Mouse (Mus musculus): ENCODE measurements around the gene Cldn19. TPM values are rescaled to one million over a fixed set of nuclear protein-coding genes. Genes with fewer than 3 reads are reported as not detected.

Gene Cldn19
- polyA plus RNA-seq, 1 experiment: not detected

DNA sequence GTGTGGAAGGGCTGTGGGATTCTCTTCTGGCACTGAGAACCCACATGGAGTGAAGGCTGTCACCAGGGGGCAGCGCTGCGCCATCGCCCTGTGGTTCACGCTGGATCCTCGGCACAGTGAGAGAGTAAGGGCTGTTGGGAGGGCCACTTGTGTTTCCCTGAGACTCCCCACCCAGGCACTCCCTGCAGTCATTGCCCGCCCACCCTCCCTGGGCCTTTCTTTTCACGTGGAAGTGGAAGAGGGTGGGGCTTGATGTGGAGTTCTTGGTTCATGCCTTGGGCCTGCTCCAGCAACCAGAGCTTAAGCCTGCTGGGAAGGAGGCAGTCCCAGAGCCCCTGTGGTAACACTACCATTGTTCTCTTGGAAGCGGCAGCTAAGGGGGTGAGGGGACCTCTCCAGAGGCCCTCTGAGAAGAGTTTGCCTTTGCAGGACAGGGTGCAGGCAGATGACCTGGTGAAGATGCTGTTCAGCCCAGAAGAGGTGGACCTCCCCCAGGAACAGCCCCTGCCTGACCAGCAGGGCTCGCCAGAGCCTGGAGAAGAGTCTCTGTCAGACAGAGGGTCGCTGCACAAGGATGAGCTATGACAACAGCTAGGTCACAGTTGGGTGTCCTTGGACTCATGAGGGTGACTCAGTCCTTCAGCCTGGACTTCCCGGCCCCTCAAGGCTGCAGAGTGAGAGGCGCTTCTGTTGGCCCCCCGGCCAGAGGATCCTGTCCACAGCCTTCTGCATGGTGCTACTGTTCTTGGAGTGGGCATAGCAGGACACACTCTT is 7.6 kb upstream of the Cldn19 start:
- Histone ChIP-seq H3K4me3 (replicated peaks) (no peak overlapping the region), H3K36me3 (ENCODE audit: control insufficient read depth) (peaks cover 23% of the 10 kb centered on the region; the same call in 1 of the 2 replicates), H3K27me3 (ENCODE audit: control insufficient read depth) (no peaks in the 10 kb centered on the region), H3K4me1 (ENCODE audit: control insufficient read depth) (no peaks in the 10 kb centered on the region), H3K9me3 (ENCODE audit: control insufficient read depth, low read length) (no peaks in the 10 kb centered on the region)
- no peak for TF ChIP-seq TAL1 (IDR thresholded peaks at IDR 0.05; ENCODE audit: low read length)
- no peak for TF ChIP-seq GATA1 (IDR thresholded peaks at IDR 0.05; ENCODE audit: low read length)

DNA sequence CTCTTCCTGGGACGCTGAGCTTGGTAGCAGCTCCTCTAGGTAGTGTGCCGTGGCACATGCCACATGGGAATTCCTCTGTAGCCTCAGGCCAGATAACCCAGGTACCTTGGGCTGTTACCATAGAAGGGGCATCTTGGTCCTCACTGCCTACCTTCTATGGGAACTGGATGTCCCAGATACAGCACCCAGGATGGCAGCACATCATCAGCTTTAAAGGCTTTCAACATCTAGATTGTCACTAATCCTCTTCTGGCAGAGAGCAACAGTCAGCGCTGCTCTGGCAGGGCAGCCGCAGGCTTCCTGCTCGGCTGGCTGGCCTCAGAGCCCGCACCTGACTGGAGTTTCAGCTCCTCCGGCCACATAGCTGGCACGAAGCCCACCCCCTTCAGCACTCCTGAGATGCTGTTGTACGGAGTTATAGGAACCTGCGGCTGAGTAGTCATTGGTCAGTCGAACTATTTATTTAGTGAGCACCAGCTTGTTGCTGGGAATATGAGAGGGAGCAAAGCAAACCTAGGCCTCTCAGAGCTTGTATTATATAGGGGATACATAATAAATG is 6.7 kb upstream of the Cldn19 start:
- no peak overlapping the region for H3K4me3 ChIP-seq (replicated peaks)
- no peaks in the 10 kb centered on the region for H3K4me1 ChIP-seq (ENCODE audit: control insufficient read depth)
- H3K9me3 ChIP-seq (ENCODE audit: control insufficient read depth, low read length): no peaks in the 10 kb centered on the region
- TF ChIP-seq GATA1 (IDR thresholded peaks at IDR 0.05; ENCODE audit: low read length) (no peak), TAL1 (IDR thresholded peaks at IDR 0.05; ENCODE audit: low read length) (no peak)
- H3K27me3 ChIP-seq (ENCODE audit: control insufficient read depth): no peaks in the 10 kb centered on the region
- peaks cover 23% of the 10 kb centered on the region; the same call in 1 of the 2 replicates for H3K36me3 ChIP-seq (ENCODE audit: control insufficient read depth)

DNA sequence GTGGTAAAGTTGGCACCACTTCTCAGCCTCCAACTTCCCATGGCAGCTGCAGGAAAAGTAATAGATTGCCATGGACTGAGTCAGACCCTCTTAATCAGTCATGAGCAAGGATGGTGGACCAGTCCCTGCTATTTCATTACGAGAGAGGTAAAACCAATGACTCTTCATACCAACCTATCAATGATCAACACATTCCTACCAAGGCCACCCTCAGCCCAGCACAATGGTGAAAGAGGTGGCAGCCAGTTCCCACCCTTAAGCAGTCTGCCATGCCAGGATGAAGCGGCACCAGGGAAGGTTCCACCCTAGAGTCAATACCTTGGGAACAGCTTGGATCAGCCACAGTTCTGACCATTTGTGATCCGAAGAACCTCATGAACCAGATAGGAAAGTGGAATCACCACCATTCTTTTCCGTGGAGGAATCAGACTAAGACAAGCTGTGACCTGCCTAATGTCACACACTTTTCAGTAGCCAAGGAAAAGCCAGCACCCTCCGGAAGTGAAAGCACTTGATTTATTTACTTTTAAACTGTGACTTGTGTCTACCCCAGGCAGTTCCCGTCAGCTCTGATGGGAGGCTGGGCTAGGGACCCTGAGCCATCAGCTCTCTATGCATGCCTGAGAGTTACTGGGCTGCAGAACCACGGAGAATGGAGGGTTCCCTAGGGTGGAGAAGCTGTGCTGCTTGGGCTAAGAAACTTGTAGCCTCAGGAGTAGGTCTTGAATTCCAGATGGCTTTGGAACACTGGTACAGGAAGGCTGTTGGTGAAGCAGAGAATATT is 3.0 kb upstream of the Cldn19 start:
- H3K36me3 ChIP-seq (ENCODE audit: control insufficient read depth): peaks cover 2% of the 10 kb centered on the region; the same call in 1 of the 2 replicates
- no peak overlapping the region for H3K4me3 ChIP-seq (replicated peaks)
- H3K27me3 ChIP-seq (ENCODE audit: control insufficient read depth): no peaks in the 10 kb centered on the region
- H3K4me1 ChIP-seq (ENCODE audit: control insufficient read depth): no peaks in the 10 kb centered on the region
- TF ChIP-seq GATA1 (IDR thresholded peaks at IDR 0.05; ENCODE audit: low read length) (no peak), TAL1 (IDR thresholded peaks at IDR 0.05; ENCODE audit: low read length) (no peak)
- no peaks in the 10 kb centered on the region for H3K9me3 ChIP-seq (ENCODE audit: control insufficient read depth, low read length)

DNA sequence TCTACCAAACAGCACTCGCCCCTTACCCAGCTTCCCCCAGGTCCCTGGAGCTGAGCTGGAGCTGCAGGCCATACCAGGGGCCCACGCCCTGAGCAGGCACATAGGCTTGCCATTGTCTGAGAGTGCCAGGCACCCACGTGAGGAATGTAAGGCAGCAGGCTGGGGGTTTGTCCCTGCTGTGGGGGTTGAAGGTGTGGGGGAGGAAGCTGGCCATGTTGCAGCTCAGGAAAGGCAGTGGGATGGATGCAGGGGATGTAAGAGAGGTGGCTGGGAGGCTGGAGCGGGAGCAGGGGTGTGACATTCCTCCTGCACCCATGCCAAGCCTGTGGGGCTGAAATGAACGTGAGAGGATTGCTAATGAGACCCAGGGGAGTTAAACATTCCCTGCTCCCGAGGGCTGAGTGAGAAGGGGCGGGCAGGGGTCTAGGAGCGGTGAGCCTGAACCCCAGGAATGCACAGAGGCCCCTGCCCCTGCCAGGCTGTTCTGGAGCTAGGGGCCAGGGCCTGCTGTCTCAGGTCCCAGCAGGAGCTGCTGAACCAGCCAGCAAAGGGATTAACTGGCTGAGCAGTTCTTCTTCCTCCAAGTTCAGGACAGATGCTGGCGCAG is 1.1 kb upstream of the Cldn19 start:
- no peak for TF ChIP-seq TAL1 (IDR thresholded peaks at IDR 0.05; ENCODE audit: low read length)
- TF ChIP-seq GATA1 (IDR thresholded peaks at IDR 0.05; ENCODE audit: low read length): no peak
- no peaks in the 10 kb centered on the region for H3K36me3 ChIP-seq (ENCODE audit: control insufficient read depth)
- no peaks in the 10 kb centered on the region for H3K27me3 ChIP-seq (ENCODE audit: control insufficient read depth)
- H3K4me1 ChIP-seq (ENCODE audit: control insufficient read depth): no peaks in the 10 kb centered on the region
- no peaks in the 10 kb centered on the region for H3K9me3 ChIP-seq (ENCODE audit: control insufficient read depth, low read length)
- no peak overlapping the region for H3K4me3 ChIP-seq (replicated peaks)

DNA sequence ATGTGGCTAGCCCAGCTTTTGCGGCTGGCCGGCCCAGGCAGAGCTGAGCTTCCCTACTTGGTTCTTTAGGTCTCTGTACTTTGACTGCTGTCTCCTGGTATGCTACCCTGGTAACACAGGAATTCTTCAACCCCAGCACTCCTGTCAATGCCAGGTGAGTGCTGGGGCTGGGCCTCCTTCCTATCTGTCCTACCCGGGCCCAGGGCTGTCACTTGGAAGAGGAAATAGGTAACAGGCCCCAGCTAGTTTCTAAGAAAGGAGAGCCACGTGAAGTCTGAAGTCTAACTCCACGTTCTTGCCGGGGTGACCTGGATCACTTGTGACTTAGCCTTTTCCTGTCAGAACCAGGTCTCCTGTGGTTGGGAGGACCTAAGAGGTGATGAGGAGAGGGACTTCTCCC is 1.9 kb downstream of the Cldn19 start:
- H3K27me3 ChIP-seq (ENCODE audit: control insufficient read depth): no peaks in the 10 kb centered on the region; the same call in none of the 2 replicates
- no peaks in the 10 kb centered on the region for H3K36me3 ChIP-seq (ENCODE audit: control insufficient read depth)
- TF ChIP-seq GATA1 (IDR thresholded peaks at IDR 0.05; ENCODE audit: low read length): no peak
- TF ChIP-seq TAL1 (IDR thresholded peaks at IDR 0.05; ENCODE audit: low read length): no peak
- H3K4me3 ChIP-seq (replicated peaks): no peak overlapping the region
- no peaks in the 10 kb centered on the region for H3K9me3 ChIP-seq (ENCODE audit: control insufficient read depth, low read length)
- no peaks in the 10 kb centered on the region; the same call in 1 of the 2 replicates for H3K4me1 ChIP-seq (ENCODE audit: control insufficient read depth)

DNA sequence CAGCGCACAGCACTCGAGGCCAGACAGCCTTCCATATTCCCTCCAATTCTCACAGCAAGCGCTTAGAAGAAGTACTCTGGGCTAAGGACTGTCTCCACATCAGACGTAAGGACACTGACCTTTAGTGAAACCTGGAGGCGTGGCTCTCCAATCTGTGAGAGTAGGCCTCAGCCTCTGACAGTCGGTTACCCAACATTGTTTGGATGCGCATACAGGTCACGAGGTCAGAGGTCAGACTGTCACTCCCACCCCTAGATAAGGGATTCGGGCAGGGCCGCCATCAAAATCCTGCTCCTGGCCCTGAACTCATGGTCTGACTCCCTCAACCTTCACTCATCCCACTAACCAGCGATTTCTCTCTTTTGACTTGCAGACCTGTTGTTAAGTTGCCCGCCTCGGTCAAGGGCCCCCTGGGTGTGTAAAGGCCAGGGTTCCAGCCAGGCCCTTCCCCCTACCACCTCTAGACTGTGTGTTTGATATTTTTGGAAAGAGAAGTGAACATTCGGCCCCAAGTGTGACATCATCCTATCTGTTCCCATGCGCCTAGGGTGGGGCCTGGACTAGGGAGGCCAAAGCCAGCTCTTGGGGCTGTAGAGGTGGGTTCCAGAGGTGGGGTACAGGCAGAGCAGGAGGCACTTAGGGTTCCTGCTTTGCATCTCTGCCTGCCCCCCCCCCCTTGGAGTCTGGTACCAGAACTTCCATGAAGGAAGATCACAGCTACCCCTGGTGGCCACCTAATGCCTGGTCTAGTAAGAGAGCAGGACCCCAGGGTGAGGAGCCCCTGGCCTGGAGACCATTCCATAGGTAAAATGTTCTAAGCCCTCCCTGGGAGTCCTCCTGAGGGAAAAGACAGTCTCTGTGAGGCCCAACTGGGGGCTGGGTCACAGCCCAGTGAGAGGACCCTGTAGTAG is 4.4 kb downstream of the Cldn19 start:
- Histone ChIP-seq H3K4me3 (replicated peaks) (no peak overlapping the region), H3K27me3 (ENCODE audit: control insufficient read depth) (no peaks in the 10 kb centered on the region; the same call in none of the 2 replicates), H3K36me3 (ENCODE audit: control insufficient read depth) (no peaks in the 10 kb centered on the region), H3K9me3 (ENCODE audit: control insufficient read depth, low read length) (no peaks in the 10 kb centered on the region), H3K4me1 (ENCODE audit: control insufficient read depth) (no peaks in the 10 kb centered on the region; the same call in 1 of the 2 replicates)
- TF ChIP-seq GATA1 (IDR thresholded peaks at IDR 0.05; ENCODE audit: low read length) (no peak), TAL1 (IDR thresholded peaks at IDR 0.05; ENCODE audit: low read length) (no peak)

DNA sequence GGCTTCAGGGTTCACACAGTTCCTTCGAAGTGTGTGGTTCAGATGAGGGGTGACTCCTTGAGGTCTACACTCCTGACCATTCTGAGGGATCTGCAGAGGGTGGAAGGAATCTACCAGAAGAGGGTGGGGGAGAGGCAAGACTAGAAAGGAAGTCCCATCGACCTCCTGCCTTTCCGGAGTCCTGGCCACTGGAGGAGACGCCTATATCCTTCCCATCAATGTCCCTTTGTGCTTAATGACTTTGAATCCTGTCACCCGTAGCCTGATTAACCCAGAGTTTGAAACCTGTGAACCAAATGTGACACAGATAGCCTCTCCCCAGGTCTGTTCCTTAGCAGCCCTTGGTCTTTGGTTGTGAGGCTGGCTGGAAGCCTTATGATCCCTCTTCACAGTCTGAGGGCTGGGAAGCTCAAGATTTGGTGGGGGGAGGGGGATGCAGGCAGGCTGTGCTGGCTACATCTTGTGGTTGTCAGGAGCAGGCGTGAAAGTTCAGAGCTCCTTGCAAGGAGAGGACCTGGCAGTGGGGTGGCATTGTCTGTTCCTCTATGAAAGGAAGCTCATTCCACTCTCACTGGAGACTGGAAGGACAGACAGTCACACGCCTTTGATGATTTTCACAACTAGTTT is 6.0 kb downstream of the Cldn19 start:
- no peaks in the 10 kb centered on the region; the same call in 1 of the 2 replicates for H3K4me1 ChIP-seq (ENCODE audit: control insufficient read depth)

More for the DNA sequence above, 6.0 kb downstream of the Cldn19 start:
- H3K27me3 ChIP-seq (ENCODE audit: control insufficient read depth): no peaks in the 10 kb centered on the region; the same call in none of the 2 replicates
- TF ChIP-seq TAL1 (IDR thresholded peaks at IDR 0.05; ENCODE audit: low read length): no peak
- no peak for TF ChIP-seq GATA1 (IDR thresholded peaks at IDR 0.05; ENCODE audit: low read length)
- H3K4me3 ChIP-seq (replicated peaks): no peak overlapping the region
- no peaks in the 10 kb centered on the region for H3K9me3 ChIP-seq (ENCODE audit: control insufficient read depth, low read length)
- H3K36me3 ChIP-seq (ENCODE audit: control insufficient read depth): no peaks in the 10 kb centered on the region

All from erythroblast, embryonic 14.5 days (primary cell).